Mouse (Mus musculus) kidney, postnatal 36 days (tissue): ENCODE measurements around the gene Dnah14.

Experiments
- DNase-seq, 2 experiments: peaks; one replicate each; pipeline ENCODE4 v3.0.0; 2021 to 2022; ENCODE audit warnings: mixed read lengths in 2 of 2

Dnah14 gene

DNA sequence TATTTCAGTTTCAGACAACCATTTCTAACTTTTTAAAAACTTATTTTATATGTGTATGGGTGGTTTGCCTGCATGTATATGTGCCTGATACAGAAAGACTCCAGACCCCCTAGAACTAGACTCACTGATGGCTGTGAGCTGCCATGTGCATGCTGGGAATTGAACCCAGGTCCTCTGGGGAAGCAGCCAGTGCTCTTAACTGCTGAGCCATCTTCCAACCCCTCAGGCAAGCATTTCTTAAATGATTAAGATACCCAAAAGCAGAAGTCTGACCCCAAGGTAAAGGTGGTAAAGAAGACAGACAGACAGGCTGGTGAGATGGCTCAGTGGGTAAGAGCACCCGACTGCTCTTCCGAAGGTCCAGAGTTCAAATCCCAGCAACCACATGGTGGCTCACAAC, 278.5 kb downstream of the Dnah14 start:
- no peak for DNase-seq

DNA sequence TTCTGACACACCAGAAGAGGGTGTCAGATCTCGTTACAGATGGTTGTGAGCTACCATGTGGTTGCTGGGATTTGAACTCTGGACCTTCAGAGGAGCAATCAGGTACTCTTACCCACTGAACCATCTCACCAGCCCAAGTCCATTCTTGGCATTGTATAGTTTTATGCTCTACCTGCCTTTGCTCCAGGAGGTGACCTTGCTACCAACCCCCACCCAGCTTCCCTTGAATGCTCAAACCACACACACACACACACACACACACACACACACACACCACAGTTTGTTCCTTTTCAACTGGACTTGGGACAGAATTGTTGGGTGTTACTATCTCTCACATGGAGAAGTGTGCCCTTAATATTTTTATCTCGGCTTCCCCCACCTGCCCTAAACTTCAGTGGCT, 280.0 kb downstream of the Dnah14 start:
- DNase-seq, result peak in 1 of 2 experiments; percentile 51

DNA sequence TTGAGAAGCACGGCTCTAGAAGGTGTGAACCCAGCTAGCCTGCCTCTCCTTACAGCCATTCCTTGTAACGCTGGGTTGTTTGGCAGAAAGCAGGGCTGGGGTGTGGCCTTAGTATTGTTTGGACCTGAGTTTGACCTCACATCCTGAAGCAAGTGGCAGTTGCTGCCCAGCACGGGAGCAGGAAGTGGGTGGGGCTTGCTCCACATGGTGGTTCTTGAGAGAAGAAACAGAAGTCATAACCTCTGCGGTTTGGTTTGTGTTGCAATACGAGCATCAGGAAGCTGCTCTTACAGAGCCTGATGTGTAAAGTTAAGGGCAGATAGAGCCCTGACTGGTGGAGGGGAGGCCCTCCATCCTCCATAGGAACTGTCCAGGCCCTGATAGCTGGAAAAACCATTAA, 284.3 kb downstream of the Dnah14 start:
- DNase-seq, result peak; percentile 90 to 93

DNA sequence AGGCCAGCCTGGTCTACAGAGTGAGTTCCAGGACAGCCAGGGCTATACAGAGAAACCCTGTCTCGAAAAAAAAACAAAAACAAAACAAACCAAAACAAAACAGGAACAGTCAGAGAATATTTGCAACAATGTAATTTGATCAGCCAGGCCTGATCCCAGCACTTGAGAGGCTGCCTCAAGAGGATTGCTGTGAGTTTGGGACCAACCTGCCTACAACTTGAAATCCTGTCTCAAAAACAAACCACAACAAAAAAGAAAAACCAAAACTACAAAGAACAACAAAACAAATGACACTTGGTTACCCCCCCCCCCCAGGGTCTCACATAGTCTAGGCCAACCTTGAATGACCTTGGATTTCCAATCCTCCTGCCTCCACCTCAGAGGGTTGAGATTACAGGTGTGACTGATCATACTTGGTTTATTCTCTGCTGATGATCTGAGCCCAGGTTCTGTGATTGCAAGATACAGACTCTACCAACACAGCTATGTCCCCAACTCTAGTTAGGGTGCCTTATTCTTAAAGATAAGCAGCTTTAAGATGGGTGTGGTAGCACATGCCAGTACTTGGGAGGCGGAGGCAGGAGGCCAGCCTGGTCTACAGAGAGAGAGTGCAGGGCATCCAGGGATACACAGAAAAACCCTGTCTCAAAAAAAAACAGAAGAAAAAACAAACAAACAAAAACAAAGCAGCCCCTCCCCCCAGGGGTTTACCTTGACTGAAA, 285.0 kb downstream of the Dnah14 start:
- no peak for DNase-seq

DNA sequence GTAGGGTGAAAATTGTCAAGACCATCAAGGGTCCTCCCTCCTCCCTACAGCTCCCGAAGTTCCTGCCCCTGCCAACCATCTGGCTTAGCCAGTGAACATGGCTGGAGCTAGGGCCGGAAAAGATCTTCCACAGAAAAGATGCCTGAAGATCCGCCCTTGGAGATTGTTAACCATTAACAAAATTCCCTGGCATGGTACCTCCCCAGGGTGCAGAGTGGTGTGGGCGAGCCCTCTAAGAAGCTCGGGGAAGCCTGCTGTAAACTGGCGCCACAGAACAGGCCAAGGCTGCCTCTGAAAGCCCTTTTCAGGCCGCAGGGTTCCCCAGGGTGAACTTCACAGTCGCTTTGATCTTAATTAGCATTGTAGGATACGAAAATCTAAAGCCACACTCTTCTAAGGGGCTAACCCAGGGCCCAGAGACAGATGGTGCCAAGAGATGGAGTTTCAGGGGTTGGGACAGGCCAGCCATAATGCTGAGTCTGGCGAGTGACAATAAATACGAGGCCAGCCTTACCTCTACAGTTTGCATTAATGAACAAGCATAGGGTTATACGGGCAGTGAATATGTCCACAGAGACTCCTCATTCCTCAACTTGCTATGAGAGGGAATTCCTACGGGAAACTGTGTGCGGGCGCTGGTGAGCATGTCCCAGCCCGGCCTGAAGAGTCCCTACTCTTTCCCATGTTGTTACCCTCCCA, 286.5 kb downstream of the Dnah14 start:
- peak; percentile 58 to 61 for DNase-seq

DNA sequence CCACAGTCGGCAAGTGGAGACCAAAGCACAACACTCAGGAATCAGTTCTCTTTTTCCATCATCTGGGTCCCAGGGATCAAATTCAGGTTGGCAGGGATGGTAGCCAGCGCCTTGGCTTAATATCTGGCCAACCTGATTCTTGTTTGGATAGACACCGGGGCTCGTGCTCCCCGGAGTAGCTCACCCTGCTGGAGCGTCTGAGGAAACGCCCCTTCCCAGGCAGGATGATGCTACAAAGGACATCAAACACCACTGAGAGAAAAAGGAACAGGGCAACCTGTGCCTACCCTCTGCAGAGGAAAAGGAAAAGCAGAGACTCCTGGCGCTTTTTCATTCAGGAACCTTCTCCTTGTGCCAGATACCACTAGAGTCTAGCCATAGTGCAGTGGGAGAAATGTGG, 287.1 kb downstream of the Dnah14 start:
- DNase-seq, result no peak
